Mouse (Mus musculus): ENCODE results near the gene Itga11.

GRCm38 (mm10) chr9:62758288-62758687, 80.7 kb downstream of the Itga11 start:
- TF ChIP-seq EP300 (IDR thresholded peaks at IDR 0.05; ENCODE audit: insufficient read depth, low read depth, low read length) (no peak), POLR2A (IDR thresholded peaks at IDR 0.05; ENCODE audit: insufficient read depth, low read length) (no peak)
